Mouse (Mus musculus) hindbrain, embryonic 14.5 days (tissue): ENCODE data around the gene Smurf1. TPM values are rescaled to one million over a fixed set of nuclear protein-coding genes. Genes with fewer than 3 reads are reported as not detected.
A peak's percentile ranks its signal among the peaks of the same experiment; 100 is the strongest.

Experiments
- ATAC-seq: fragments of 200-750 bp; cut with Nextera tagmentation; 2 replicates; pipeline ENCODE4 v1.8.0; 2017; ENCODE audit warnings: moderate number of reproducible peaks, mild to moderate bottlenecking, moderate TSS enrichment, moderate library complexity; ENCODE audit not compliant: low FRiP score
- DNase-seq: peaks from one replicate; pipeline ENCODE4 v3.0.0-alpha.2; 2015; ENCODE audit warnings: low spot score
- H3K27ac ChIP-seq: fragments of 300-500 bp; sonication (generic); 2 replicates; pipeline ENCODE4 v1.5.1; 2014; ENCODE audit warnings: mild to moderate bottlenecking, moderate library complexity
- H3K27me3 ChIP-seq: fragments of 300-500 bp; sonication (generic); 2 replicates; pipeline ENCODE4 v1.6.1; 2014; ENCODE audit warnings: mild to moderate bottlenecking, low read length, mixed read lengths; ENCODE audit not compliant: control insufficient read depth, insufficient read depth
- H3K36me3 ChIP-seq: fragments of 300-500 bp; sonication (generic); replicated peaks from 2 replicates; pipeline ENCODE4 v1.6.1; 2014; ENCODE audit not compliant: control insufficient read depth, insufficient read depth
- H3K4me1 ChIP-seq: fragments of 300-500 bp; sonication (generic); replicated peaks from 2 replicates; pipeline ENCODE4 v1.6.1; 2014; ENCODE audit warnings: antibody characterized with exemption, low read length, mixed read lengths; ENCODE audit not compliant: control insufficient read depth, insufficient read depth
- H3K4me2 ChIP-seq: fragments of 300-500 bp; sonication (generic); replicated peaks from 2 replicates; pipeline ENCODE4 v1.6.1; 2014; ENCODE audit warnings: mild to moderate bottlenecking, moderate library complexity
- H3K4me3 ChIP-seq: fragments of 300-500 bp; sonication (generic); replicated peaks from 2 replicates; pipeline ENCODE4 v1.5.1; 2014; ENCODE audit warnings: mild to moderate bottlenecking, low read length
- H3K9ac ChIP-seq: fragments of 300-500 bp; sonication (generic); 2 replicates; pipeline ENCODE4 v1.6.1; 2014
- H3K9me3 ChIP-seq: fragments of 300-500 bp; sonication (generic); 2 replicates; pipeline ENCODE4 v1.6.1; 2016; ENCODE audit warnings: low read length; ENCODE audit not compliant: control insufficient read depth
- WGBS: fragments of 180-500 bp; shearing (Covaris S2); extraction: QIAGEN DNeasy Blood & Tissue Kit; methylation state at CpG from one replicate; pipeline ENCODE4 v1.1.7; 2014; 5-methylcytosine and 5-hydroxymethylcytosine counted together
- polyA plus RNA-seq: library from polyadenylated mRNA; unstranded; fragments of >200 nt; fragmentation: Nextera tagmentation; extraction: Ambion mirVana; gene quantifications from 2 replicates; pipeline ENCODE4 v1.2.1, GENCODE M21; 2014

Gene Smurf1
- polyA plus RNA-seq, 1 experiment from 2014 or later, result 43.6 TPM

GRCm38 (mm10) chr5:144913923-144914322, 51.7 kb downstream of the Smurf1 start:
- Histone ChIP-seq H3K27ac (0 out of 2 replicates have a peak overlapping the region, but pooled peaks have one; percentile 23), H3K27me3 (no peaks in the 10 kb centered on the region), H3K4me2 (0 out of 2 replicates have a peak overlapping the region, but pooled peaks have one; percentile 8), H3K9ac (no peak overlapping the region), H3K36me3 (no peaks in the 10 kb centered on the region), H3K4me1 (peaks cover 32% of the 10 kb centered on the region; the same call in 1 of the 2 replicates), H3K4me3 (no peak overlapping the region), H3K9me3 (no peaks in the 10 kb centered on the region)
- DNase-seq (no peak), ATAC-seq (no peak)
- WGBS, result 70% methylated on average over 16 of the region's 16 CpGs

- Histone ChIP-seq H3K27ac (no peak overlapping the region), H3K4me1 (peaks cover 32% of the 10 kb centered on the region; the same call in 1 of the 2 replicates), H3K4me2 (no peak overlapping the region), H3K27me3 (no peaks in the 10 kb centered on the region), H3K9ac (no peak overlapping the region), H3K9me3 (no peaks in the 10 kb centered on the region), H3K4me3 (no peak overlapping the region), H3K36me3 (no peaks in the 10 kb centered on the region)
- ATAC-seq (no peak), DNase-seq (no peak)
- 83% methylated on average over 5 of the region's 5 CpGs for WGBS
These were observed 52.3 kb downstream of the Smurf1 start for GRCm38 (mm10) chr5:144913361-144913760.

GRCm38 (mm10) chr5:144912519-144913310, 52.9 kb downstream of the Smurf1 start:
- Histone ChIP-seq H3K9me3 (no peaks in the 10 kb centered on the region), H3K4me1 (peaks cover 32% of the 10 kb centered on the region; the same call in 1 of the 2 replicates), H3K9ac (no peak overlapping the region), H3K4me3 (no peak overlapping the region), H3K27ac (no peak overlapping the region), H3K36me3 (no peaks in the 10 kb centered on the region), H3K4me2 (no peak overlapping the region), H3K27me3 (no peaks in the 10 kb centered on the region)
- WGBS, result 43% methylated on average over 7 of the region's 7 CpGs
- DNase-seq (no peak), ATAC-seq (no peak)

- no peak overlapping the region for H3K4me2 ChIP-seq
- H3K4me3 ChIP-seq, result no peak overlapping the region
- peaks cover 31% of the 10 kb centered on the region; the same call in 1 of the 2 replicates for H3K4me1 ChIP-seq
- no peak for DNase-seq
- WGBS, result 70% methylated on average over 4 of the region's 4 CpGs
- H3K27me3 ChIP-seq, result no peaks in the 10 kb centered on the region
- no peak for ATAC-seq
- H3K9me3 ChIP-seq, result no peaks in the 10 kb centered on the region
- no peaks in the 10 kb centered on the region for H3K36me3 ChIP-seq
- no peak overlapping the region for H3K9ac ChIP-seq
- H3K27ac ChIP-seq, result no peak overlapping the region
These were observed 56.1 kb downstream of the Smurf1 start for GRCm38 (mm10) chr5:144909521-144909920.

GRCm38 (mm10) chr5:144907591-144907990, 58.1 kb downstream of the Smurf1 start:
- ATAC-seq (no peak), DNase-seq (no peak)
- Histone ChIP-seq H3K27ac (no peak overlapping the region), H3K4me2 (no peak overlapping the region), H3K4me3 (no peak overlapping the region), H3K9me3 (no peaks in the 10 kb centered on the region), H3K4me1 (0 out of 2 replicates have a peak, but pooled peaks cover 18% of the 10 kb centered on the region), H3K27me3 (no peaks in the 10 kb centered on the region), H3K9ac (no peak overlapping the region), H3K36me3 (no peaks in the 10 kb centered on the region)
- 72% methylated on average over 2 of the region's 2 CpGs for WGBS

- no peak overlapping the region for H3K27ac ChIP-seq
- no peak overlapping the region for H3K9ac ChIP-seq
- H3K36me3 ChIP-seq, result peaks cover 14% of the 10 kb centered on the region
- H3K9me3 ChIP-seq, result no peaks in the 10 kb centered on the region
- no peaks in the 10 kb centered on the region; the same call in 1 of the 2 replicates for H3K4me1 ChIP-seq
- DNase-seq (no peak), ATAC-seq (no peak)
- 83% methylated on average over 12 of the region's 12 CpGs for WGBS
- no peaks in the 10 kb centered on the region for H3K27me3 ChIP-seq
- no peak overlapping the region for H3K4me3 ChIP-seq
- H3K4me2 ChIP-seq, result no peak overlapping the region
These were observed 61.1 kb downstream of the Smurf1 start for GRCm38 (mm10) chr5:144904356-144905134.

GRCm38 (mm10) chr5:144901791-144902190, 63.9 kb downstream of the Smurf1 start:
- H3K4me3 ChIP-seq, result no peak overlapping the region
- H3K27ac ChIP-seq, result no peak overlapping the region
- no peaks in the 10 kb centered on the region for H3K9me3 ChIP-seq
- no peak overlapping the region for H3K4me2 ChIP-seq
- DNase-seq (no peak), ATAC-seq (no peak)
- no peaks in the 10 kb centered on the region; the same call in 1 of the 2 replicates for H3K4me1 ChIP-seq
- no peak overlapping the region for H3K9ac ChIP-seq
- WGBS, result 67% methylated on average over 10 of the region's 10 CpGs
- no peaks in the 10 kb centered on the region for H3K27me3 ChIP-seq
- peaks cover 37% of the 10 kb centered on the region for H3K36me3 ChIP-seq

- Histone ChIP-seq H3K27ac (no peak overlapping the region), H3K4me1 (no peaks in the 10 kb centered on the region; the same call in 1 of the 2 replicates), H3K36me3 (peaks cover 45% of the 10 kb centered on the region), H3K27me3 (no peaks in the 10 kb centered on the region), H3K9ac (no peak overlapping the region), H3K9me3 (no peaks in the 10 kb centered on the region), H3K4me2 (no peak overlapping the region), H3K4me3 (no peak overlapping the region)
- 73% methylated on average over 7 of the region's 7 CpGs for WGBS
- no peak for DNase-seq
- ATAC-seq, result no peak; the same call in 1 of the 2 replicates
These were observed 64.6 kb downstream of the Smurf1 start for GRCm38 (mm10) chr5:144901035-144901434.

- WGBS, result 43% methylated on average over 7 of the region's 7 CpGs
- no peak overlapping the region for H3K27ac ChIP-seq
- no peak for ATAC-seq
- H3K27me3 ChIP-seq, result no peaks in the 10 kb centered on the region
- H3K9me3 ChIP-seq, result no peaks in the 10 kb centered on the region
- no peak overlapping the region for H3K4me2 ChIP-seq
- DNase-seq, result no peak
- H3K36me3 ChIP-seq, result peaks cover 65% of the 10 kb centered on the region
- no peaks in the 10 kb centered on the region; the same call in 1 of the 2 replicates for H3K4me1 ChIP-seq
- H3K4me3 ChIP-seq, result no peak overlapping the region
- no peak overlapping the region for H3K9ac ChIP-seq
These were observed 67.1 kb downstream of the Smurf1 start for GRCm38 (mm10) chr5:144898448-144899052.
